Mouse (Mus musculus) left cerebral cortex, adult 2 months (tissue): Measurements from ENCODE around the gene Gm6902. TPM values are rescaled to one million over a fixed set of nuclear protein-coding genes. Genes with fewer than 3 reads are reported as not detected.
"Not testable (repeated sequence)": the region's sequence is repeated elsewhere in the genome, so short reads cannot be mapped to it uniquely, and the experiment has no call there.

Experiments
- DNase-seq, 2 experiments: peaks; one replicate each; pipeline ENCODE4 v3.0.0; 2021 to 2022; ENCODE audit warnings: low spot score in 2 of 2, mixed read lengths in 1 of 2; ENCODE audit errors: extremely low spot score in 1 of 2
- H3K27ac ChIP-seq: fragments of 200-600 bp; 2 replicates; pipeline ENCODE4 v1.8.1; 2022
- H3K4me3 ChIP-seq: fragments of 200-600 bp; 2 replicates; pipeline ENCODE4 v1.8.1; 2022
- intact Hi-C: fragments of 180-260 bp; cut with DNase I; formaldehyde crosslinking; loops from one replicate; pipeline ENCODE4 v1.15.1; 2025
- long read RNA-seq, 2 experiments: library from polyadenylated mRNA; stranded (forward); transcript quantifications; one replicate each; pipeline ENCODE4 v2.0.0; 2021; ENCODE audit warnings: borderline mapping rate in 2 of 2
- total RNA-seq, 2 experiments: library from RNA; stranded (reverse); gene quantifications; 2 replicates each; pipeline ENCODE4 v1.2.3; 2021

The Gm6902 gene
- not detected for total RNA-seq
- long read RNA-seq, experiment 1, result 0 reads
- long read RNA-seq, experiment 2, result 0 reads

DNA sequence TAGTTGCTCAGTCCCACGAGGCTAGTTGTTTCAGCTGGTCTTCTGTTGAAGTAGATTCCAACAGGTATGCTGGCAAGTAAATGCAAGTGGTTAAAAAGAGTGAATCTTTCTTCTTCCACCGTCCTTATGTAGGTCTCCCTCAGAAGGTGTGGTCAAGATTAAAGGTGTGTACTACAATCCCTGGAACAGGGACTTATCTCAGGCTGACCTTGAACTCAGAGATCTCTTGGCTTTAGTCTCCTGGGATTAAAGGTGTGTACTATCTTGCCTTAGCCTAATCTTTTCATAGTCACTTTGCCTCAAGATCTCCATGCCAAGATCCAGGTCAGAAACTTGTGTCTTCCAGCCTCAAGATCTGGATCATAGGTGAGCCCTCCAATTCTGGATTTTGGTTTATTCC lies at the start of gene Gm6902:
TSS of gene Gm6902 (minus strand) at position 101 of the 400 bp plus-strand sequence.
- H3K4me3 ChIP-seq, DNase-seq, intact Hi-C loops, H3K27ac ChIP-seq: not testable (repeated sequence)

DNA sequence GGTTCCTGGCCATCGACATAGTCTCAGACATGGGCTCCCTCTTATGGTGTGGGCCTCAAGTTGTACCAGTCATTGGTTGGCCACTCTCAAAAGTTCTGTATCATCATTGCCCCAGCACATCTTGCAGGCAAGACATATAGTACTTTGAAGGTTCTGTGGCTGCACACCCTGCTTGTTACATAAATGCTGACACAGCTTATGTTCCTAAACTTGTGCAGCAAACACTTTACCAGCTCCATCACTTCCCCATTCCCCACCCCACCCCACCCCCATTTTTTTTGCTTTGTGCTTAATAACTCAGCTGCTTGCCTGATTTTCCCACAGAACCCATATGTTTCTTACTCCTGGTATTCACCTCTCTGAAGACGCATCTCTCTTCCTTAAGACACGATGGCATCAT lies 22.2 kb upstream of the Gm6902 start, which contains the start of gene Nlrp4e:
TSS of gene Nlrp4e (plus strand) at position 301 of the 400 bp plus-strand sequence.
- intact Hi-C loops, H3K4me3 ChIP-seq, H3K27ac ChIP-seq: not testable (repeated sequence)

DNA sequence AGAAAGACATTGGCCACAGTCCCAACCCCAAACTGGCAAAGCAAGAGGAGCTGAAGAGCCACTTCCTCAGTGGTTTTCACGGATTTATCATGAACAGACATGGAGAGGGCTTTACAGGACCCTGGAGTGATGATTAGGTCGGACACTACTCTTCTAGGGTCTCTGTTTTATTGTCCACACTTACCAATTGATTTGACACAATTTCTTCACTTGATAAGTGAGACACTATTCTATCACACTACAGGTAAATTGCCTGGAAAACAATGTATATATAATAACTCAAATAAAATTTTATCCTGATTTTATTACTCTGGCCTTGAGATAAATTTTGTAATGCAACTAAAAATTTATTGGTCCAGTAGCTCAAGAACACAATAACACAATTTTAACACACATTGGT lies 27.1 kb downstream of the Gm6902 start, which contains the start of gene Vmn1r166:
TSS of gene Vmn1r166 (minus strand) at position 101 of the 400 bp plus-strand sequence.
- H3K27ac ChIP-seq, DNase-seq, intact Hi-C loops, H3K4me3 ChIP-seq: not testable (repeated sequence)

More for the DNA sequence above, 22.2 kb upstream of the Gm6902 start, which contains the start of gene Nlrp4e:
- not testable (repeated sequence) for DNase-seq

Other genes with a start within 250 kb of the Gm6902 start
- not detected for gene Vmn1r163, start 223.4 kb downstream of the Gm6902 start, total RNA-seq
- not detected for gene Gm8720, start 211.4 kb downstream of the Gm6902 start, total RNA-seq
- gene Gm10662, start 134.4 kb downstream of the Gm6902 start, total RNA-seq, result not detected
- gene Vmn1r165, start 61.6 kb downstream of the Gm6902 start, total RNA-seq, result not detected
- gene Vmn1r166, start 27.2 kb downstream of the Gm6902 start, total RNA-seq, result not detected
- not detected for gene Nlrp4e, start 22.3 kb upstream of the Gm6902 start, total RNA-seq
- not detected for gene Nlrp5, start 107.0 kb upstream of the Gm6902 start, total RNA-seq
- not detected for gene Vmn1r167, start 228.3 kb upstream of the Gm6902 start, total RNA-seq